Mouse (Mus musculus): ENCODE results near the gene Srr.

The Srr gene

GRCm38 (mm10) chr11:74925577-74926387 is at the start of gene Srr, which contains the start of gene Smg6:
Gene Srr, minus strand, starts transcription at chr11:74925948.
Gene Smg6, plus strand, starts transcription at chr11:74925823.
- peak; percentile 93 for DNase-seq

- no peak for DNase-seq
These were observed 48.9 kb upstream of the Srr start for GRCm38 (mm10) chr11:74974615-74975014.

- no peak for DNase-seq
These were observed 47.8 kb upstream of the Srr start for GRCm38 (mm10) chr11:74973290-74974157.

DNA sequence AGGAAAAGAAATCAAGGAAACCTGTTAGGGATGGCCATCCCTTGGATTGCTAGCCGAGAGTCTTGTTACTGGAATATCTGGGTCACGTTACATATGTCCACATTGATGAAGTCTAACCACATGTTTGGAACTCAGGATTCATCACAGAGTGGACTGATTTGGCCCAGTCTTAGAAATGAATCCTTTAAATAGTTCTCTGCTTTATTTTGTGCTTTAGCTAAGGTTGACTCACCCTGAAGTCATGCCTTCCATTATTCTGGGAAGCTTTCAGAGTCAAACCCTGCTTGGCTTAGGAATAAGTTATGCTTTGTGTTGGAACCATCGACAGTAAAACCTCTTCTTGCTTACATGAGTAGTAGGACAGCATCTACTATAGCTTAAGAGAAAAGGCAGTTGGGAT is 39.8 kb upstream of the Srr start:
- no peak for DNase-seq

- DNase-seq: no peak
These were observed 37.2 kb upstream of the Srr start for GRCm38 (mm10) chr11:74962846-74963407.

- DNase-seq: no peak
These were observed 36.2 kb upstream of the Srr start for GRCm38 (mm10) chr11:74961953-74962352.

- no peak for DNase-seq
These were observed 34.3 kb upstream of the Srr start for GRCm38 (mm10) chr11:74960031-74960551.

- DNase-seq: no peak
These were observed 33.8 kb upstream of the Srr start for GRCm38 (mm10) chr11:74959501-74959900.

GRCm38 (mm10) chr11:74957600-74957999 is 31.9 kb upstream of the Srr start:
- DNase-seq: no peak

- DNase-seq: no peak
These were observed 30.3 kb upstream of the Srr start for GRCm38 (mm10) chr11:74956006-74956405.

GRCm38 (mm10) chr11:74954901-74955300 is 29.2 kb upstream of the Srr start:
- DNase-seq: no peak

- DNase-seq: no peak
These were observed 20.6 kb upstream of the Srr start for GRCm38 (mm10) chr11:74946348-74946747.

DNA sequence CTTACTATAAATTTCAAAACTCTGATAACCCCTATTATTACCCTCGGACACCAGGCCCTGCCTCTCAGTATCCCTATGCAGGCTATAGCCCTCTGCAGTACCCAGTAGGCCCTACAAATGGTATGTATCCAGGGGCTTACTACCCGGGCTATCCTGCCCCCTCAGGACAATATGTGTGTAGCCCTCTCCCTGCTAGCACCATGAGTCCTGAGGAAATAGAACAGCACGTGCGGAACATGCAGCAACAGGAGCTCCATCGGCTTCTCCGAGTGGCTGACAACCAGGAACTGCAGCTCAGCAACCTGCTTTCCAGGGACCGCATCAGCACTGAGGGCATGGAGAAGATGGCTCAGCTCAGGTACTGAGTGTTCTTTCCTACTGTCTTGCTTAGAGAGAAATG is 4.6 kb upstream of the Srr start:
- no peak for DNase-seq

GRCm38 (mm10) chr11:74929111-74929510 is 3.4 kb upstream of the Srr start:
- DNase-seq: no peak

DNA sequence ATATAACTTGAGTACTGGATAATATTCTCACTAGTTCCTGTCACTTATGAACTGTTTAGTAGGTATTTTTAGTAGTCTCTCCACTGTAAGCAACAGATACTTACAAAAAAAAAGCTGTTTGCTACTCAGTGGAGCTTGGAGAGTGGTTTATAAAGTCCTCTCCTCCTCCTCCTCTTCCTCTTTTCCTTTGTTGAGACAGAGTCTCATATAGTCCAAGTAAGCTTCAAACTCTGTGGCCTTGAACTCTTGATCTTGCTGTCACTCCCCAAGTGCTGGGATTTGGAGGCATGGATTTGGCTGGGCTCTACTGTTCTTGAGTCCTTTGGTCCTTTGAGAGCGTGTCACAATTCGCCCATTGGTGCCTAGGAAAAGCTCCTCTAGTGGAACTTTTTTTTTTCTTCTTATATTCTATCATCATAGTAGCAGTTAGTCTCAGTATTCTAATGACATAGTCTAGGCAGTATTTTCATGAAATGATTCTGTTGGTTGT is 1.5 kb upstream of the Srr start:
- DNase-seq: no peak

DNA sequence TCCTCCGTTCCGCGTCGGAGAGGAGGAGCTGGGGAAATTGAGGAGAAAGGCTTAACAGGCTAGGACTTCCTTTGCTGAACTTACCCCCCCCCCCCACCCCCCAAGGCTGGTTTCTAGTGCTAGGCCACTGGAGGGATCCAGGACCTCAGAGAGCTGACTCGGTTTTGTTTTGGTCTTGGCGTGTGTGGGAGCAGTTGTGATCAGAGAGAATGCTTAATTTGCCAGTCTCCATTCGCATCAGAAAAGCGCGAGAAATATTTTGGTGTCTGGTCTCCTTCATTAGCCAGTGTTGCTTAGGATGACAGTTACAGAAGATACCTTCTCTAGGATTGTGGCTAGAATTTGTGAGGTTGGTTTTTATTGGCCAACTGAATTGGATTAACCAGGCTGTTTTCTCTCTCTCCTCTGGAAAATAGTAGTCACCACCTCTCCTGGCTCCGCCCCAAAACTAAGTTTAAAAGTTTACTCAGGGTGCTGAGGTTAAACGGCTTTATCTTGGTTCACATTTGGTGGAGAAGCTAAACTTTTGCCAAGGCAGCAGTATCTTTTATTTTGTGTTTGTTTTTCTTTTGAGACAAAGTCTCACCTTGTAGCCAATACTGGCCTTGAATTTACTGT is 749 bp upstream of the Srr start:
- no peak for DNase-seq

- no peak for DNase-seq
These were observed 1.6 kb downstream of the Srr start for GRCm38 (mm10) chr11:74924149-74924548.

DNA sequence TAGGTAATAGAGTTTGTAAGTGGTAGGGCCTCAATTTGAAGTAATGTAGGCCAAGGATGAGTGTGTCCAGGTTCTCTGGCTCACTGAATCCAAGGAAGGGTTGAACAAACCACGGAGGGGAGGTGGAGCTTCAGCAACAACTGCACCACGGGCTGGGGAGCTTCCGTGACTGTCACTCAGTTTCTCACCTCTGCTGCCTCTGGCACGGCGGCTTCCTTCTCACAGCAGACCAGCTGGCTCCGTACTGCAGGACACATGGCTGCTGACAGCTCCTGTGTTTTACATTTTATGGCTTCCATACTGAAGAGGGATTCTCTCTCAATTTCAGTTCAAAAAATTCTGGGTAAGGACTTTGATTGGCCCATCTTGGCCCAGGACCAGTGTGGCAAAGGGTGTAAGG is 6.5 kb downstream of the Srr start:
- no peak for DNase-seq

GRCm38 (mm10) chr11:74912492-74912891 is 13.3 kb downstream of the Srr start:
- no peak for DNase-seq

- DNase-seq: no peak
These were observed 15.8 kb downstream of the Srr start for GRCm38 (mm10) chr11:74909978-74910377.

- DNase-seq: no peak
These were observed 16.9 kb downstream of the Srr start for GRCm38 (mm10) chr11:74908618-74909399.

DNA sequence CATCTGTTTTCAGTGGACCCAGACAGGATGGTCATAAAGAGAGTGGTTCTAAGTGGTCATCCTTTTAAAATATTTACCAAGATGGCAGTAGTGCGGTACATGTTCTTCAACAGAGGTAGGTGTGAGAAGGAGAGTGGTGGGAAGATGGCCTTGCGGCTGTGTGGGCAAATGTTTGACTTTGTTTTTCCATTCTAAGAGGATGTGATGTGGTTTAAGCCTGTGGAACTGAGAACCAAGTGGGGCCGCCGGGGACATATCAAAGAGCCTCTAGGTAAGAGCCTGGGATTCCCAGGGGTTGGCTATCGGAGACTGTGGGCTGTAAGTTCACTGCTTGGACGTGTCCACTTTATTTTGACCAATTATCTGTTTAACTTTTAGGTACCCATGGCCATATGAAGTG is 17.9 kb downstream of the Srr start:
- DNase-seq: no peak
